Comparison of ENCODE assay signal across 7 mouse cellular contexts in genomic region chr13:100103748-100104254, GRCm38 (mm10). TPM values are rescaled to one million over a fixed set of nuclear protein-coding genes. Genes with fewer than 3 reads are reported as not detected.
A peak's percentile ranks its signal among the peaks of the same experiment; 100 is the strongest.
DNase-seq lines count a peak whose midpoint lies in the region; ATAC-seq lines count a peak whose summit lies in the region.

Gene Bdp1 (minus strand): TSS chr13:100104070.

- DNase-seq in adrenal gland, adult 18-20 months (ENCODE audit: low spot score in 2 of 2): peak; percentile 98 to 99
- peak; percentile 94 for DNase-seq in embryo, embryonic 11 days
- peak; percentile 86 for DNase-seq in gastrocnemius, postnatal 25 days
- peak; percentile 95 to 96 for DNase-seq in left cerebral cortex, postnatal 25 days (ENCODE audit: low spot score in 2 of 2)
- DNase-seq in midbrain, embryonic 10.5 days (ENCODE audit: low spot score): peak; percentile 92
- peak; percentile 96 for DNase-seq in right cerebral cortex, postnatal 4 days

- peak within 1 kb of the TSS; percentile 73 for H3K4me2 ChIP-seq in intestine, embryonic 15.5 days (replicated peaks)

- peak within 1 kb of the TSS; percentile 82 for H3K27ac ChIP-seq in intestine, embryonic 15.5 days
- peak within 1 kb of the TSS; percentile 92 for H3K27ac ChIP-seq in midbrain, embryonic 10.5 days (replicated peaks)

- no peaks in the 10 kb centered on the region for H3K9me3 ChIP-seq in intestine, embryonic 15.5 days
- H3K9me3 ChIP-seq in midbrain, embryonic 10.5 days (replicated peaks): no peaks in the 10 kb centered on the region

- H3K9ac ChIP-seq in intestine, embryonic 15.5 days: peak within 1 kb of the TSS; percentile 95

- H3K36me3 ChIP-seq in intestine, embryonic 15.5 days: no peaks in the 10 kb centered on the region
- H3K36me3 ChIP-seq in midbrain, embryonic 10.5 days: peaks cover 3% of the 10 kb centered on the region

- no peaks in the 10 kb centered on the region for H3K27me3 ChIP-seq in intestine, embryonic 15.5 days (replicated peaks)
- no peaks in the 10 kb centered on the region; the same call in 1 of the 2 replicates for H3K27me3 ChIP-seq in midbrain, embryonic 10.5 days (ENCODE audit: low read depth, poor library complexity, severe bottlenecking)

- WGBS in intestine, embryonic 15.5 days: under 1% methylated on average over 44 of the region's 44 CpGs
- WGBS in midbrain, embryonic 10.5 days: under 1% methylated on average over 44 of the region's 44 CpGs

- peaks cover 12% of the 10 kb centered on the region for H3K4me1 ChIP-seq in intestine, embryonic 15.5 days (replicated peaks)
- H3K4me1 ChIP-seq in midbrain, embryonic 10.5 days: peaks cover 37% of the 10 kb centered on the region

- intact Hi-C loops in left cerebral cortex, postnatal 25 days (cut with DNase I): loop anchor here (10.0 kb wide), 1 partner anchor 621 kb away; no protein-coding TSS in a partner anchor

- ATAC-seq in intestine, embryonic 15.5 days: peak; percentile 78

- peak within 1 kb of the TSS; percentile 94 for H3K4me3 ChIP-seq in intestine, embryonic 15.5 days (replicated peaks)
- H3K4me3 ChIP-seq in midbrain, embryonic 10.5 days: peak within 1 kb of the TSS; percentile 99

RNA-seq across cellular contexts. Expression of gene Bdp1, which starts in this region (rescaled TPM):
- total RNA-seq in adrenal gland, adult 18-20 months (2021): 10 to 100 TPM; 26.8 to 33.0 TPM
- 10 to 100 TPM; 13.9 to 17.4 TPM for total RNA-seq in gastrocnemius, postnatal 25 days (2021)
- polyA plus RNA-seq in intestine, embryonic 15.5 days (2015; fragmentation: Nextera tagmentation; extraction: Ambion mirVana): 28.8 and 36.7 TPM in 2 replicates
- 10 to 100 TPM; 45.5 to 49.4 TPM for total RNA-seq in left cerebral cortex, postnatal 25 days (2021)
- 26.4 and 27.6 TPM in 2 replicates for polyA plus RNA-seq in midbrain, embryonic 10.5 days (2016; fragmentation: Nextera tagmentation; extraction: Ambion mirVana)

Comparison
In these comparisons a context has a peak if more than half of its experiments do, and no peak if none do; other contexts are left out.
1. Peak in every context shown above with its lines: DNase-seq, ATAC-seq, H3K4me3 ChIP-seq and H3K27ac ChIP-seq.